Mouse (Mus musculus) lung, adult 2 months (tissue): ENCODE data around the gene L2hgdh.

ENCODE experiments used
- CTCF ChIP-seq: fragments of 200-500 bp; IDR thresholded peaks from 2 replicates; pipeline ENCODE4 v1.5.1; 2011; ENCODE audit warnings: mild to moderate bottlenecking, low read length, control low read depth; ENCODE audit not compliant: insufficient read depth
- POLR2A ChIP-seq: fragments of 200-500 bp; IDR thresholded peaks from 2 replicates; pipeline ENCODE4 v1.6.1; 2011; ENCODE audit warnings: low read depth, mild to moderate bottlenecking, control low read depth, low read length, borderline replicate concordance; ENCODE audit errors: extremely low read depth

- no peak for TF ChIP-seq CTCF
- TF ChIP-seq POLR2A: no peak
These were observed 1.3 kb downstream of the L2hgdh start for GRCm38 (mm10) chr12:69723376-69723775.
